Mouse (Mus musculus) MEL (cell line): ENCODE data around the gene Lsr. TPM values are rescaled to one million over a fixed set of nuclear protein-coding genes. Genes with fewer than 3 reads are reported as not detected.

Experiments
- DNase-seq: peaks from one replicate; pipeline ENCODE4 v3.0.0; 2011; ENCODE audit warnings: low read depth, low spot score
- H3K27ac ChIP-seq: 2 replicates; pipeline ENCODE4 v1.5.1; 2012; ENCODE audit warnings: low read depth, mild to moderate bottlenecking, control low read depth, low read length, moderate library complexity; ENCODE audit not compliant: control insufficient read depth
- H3K27me3 ChIP-seq, 2 experiments: fragments of 150-350 bp in 1 of 2; sonication (generic) in 1 of 2; 2 replicates each; pipeline ENCODE4 v1.6.1; 2012; ENCODE audit warnings: low read length in 2 of 2, mild to moderate bottlenecking in 2 of 2, improper control_type of control experiment in 1 of 2, moderate library complexity in 1 of 2; ENCODE audit not compliant: insufficient read depth in 2 of 2, control insufficient read depth in 1 of 2
- H3K36me3 ChIP-seq, 2 experiments: 2 replicates each; pipeline ENCODE4 v1.6.1; 2012 to 2014; ENCODE audit warnings: low read length in 2 of 2, improper control_type of control experiment in 1 of 2, inconsistent platforms in 1 of 2, mild to moderate bottlenecking in 1 of 2; ENCODE audit not compliant: insufficient read depth in 2 of 2, control insufficient read depth in 1 of 2
- H3K4me1 ChIP-seq, 2 experiments: fragments of 150-350 bp in 1 of 2; sonication (generic) in 1 of 2; 2 replicates each; pipeline ENCODE4 v1.6.1; 2012; ENCODE audit warnings: low read length in 2 of 2, improper control_type of control experiment in 1 of 2, mild to moderate bottlenecking in 1 of 2; ENCODE audit not compliant: insufficient read depth in 2 of 2, control insufficient read depth in 1 of 2
- H3K4me3 ChIP-seq, 2 experiments: fragments of 150-350 bp in 1 of 2; sonication (generic) in 1 of 2; 2 replicates each; pipeline ENCODE4 v1.5.1; 2012; ENCODE audit warnings: low read depth in 2 of 2, low read length in 2 of 2, mild to moderate bottlenecking in 2 of 2, moderate library complexity in 2 of 2, control low read depth in 1 of 2, improper control_type of control experiment in 1 of 2; ENCODE audit not compliant: control insufficient read depth in 1 of 2, insufficient read depth in 1 of 2
- H3K79me2 ChIP-seq: 2 replicates; pipeline ENCODE4 v1.6.1; 2012; ENCODE audit warnings: mild to moderate bottlenecking, low read length, moderate library complexity; ENCODE audit not compliant: control insufficient read depth, poor library complexity, insufficient read depth
- H3K9ac ChIP-seq: 2 replicates; pipeline ENCODE4 v1.6.1; 2012; ENCODE audit warnings: low read depth, mild to moderate bottlenecking, control low read depth, low read length, moderate library complexity; ENCODE audit not compliant: control insufficient read depth, poor library complexity, severe bottlenecking
- H3K9me3 ChIP-seq: fragments of 150-350 bp; sonication (generic); replicated peaks from 2 replicates; pipeline ENCODE4 v1.6.1; 2012; ENCODE audit warnings: mild to moderate bottlenecking, low read length, improper control_type of control experiment, moderate library complexity; ENCODE audit not compliant: insufficient read depth
- BHLHE40 ChIP-seq: IDR thresholded peaks from 2 replicates; pipeline ENCODE4 v1.6.1; 2012; ENCODE audit warnings: low read depth, mild to moderate bottlenecking, inconsistent platforms, low read length, improper control_type of control experiment, borderline replicate concordance
- E2F4 ChIP-seq: IDR thresholded peaks from 2 replicates; pipeline ENCODE4 v1.6.1; 2011; ENCODE audit warnings: low read depth, low read length, improper control_type of control experiment, borderline replicate concordance
- ELF1 ChIP-seq: IDR thresholded peaks from 2 replicates; pipeline ENCODE4 v1.6.1; 2014; ENCODE audit warnings: low read depth, mild to moderate bottlenecking, inconsistent platforms, low read length, improper control_type of control experiment, moderate library complexity
- EP300 ChIP-seq, 2 experiments: IDR thresholded peaks; 2 replicates each; pipeline ENCODE4 v1.6.1; 2011; ENCODE audit warnings: improper control_type of control experiment in 2 of 2, low read length in 2 of 2, low read depth in 1 of 2, mild to moderate bottlenecking in 1 of 2
- ETS1 ChIP-seq: IDR thresholded peaks from 2 replicates; pipeline ENCODE4 v1.6.1; 2012; ENCODE audit warnings: low read depth, mild to moderate bottlenecking, inconsistent platforms, low read length, improper control_type of control experiment, moderate library complexity
- GABPA ChIP-seq: IDR thresholded peaks from 2 replicates; pipeline ENCODE4 v1.6.1; 2012; ENCODE audit warnings: low read depth, mild to moderate bottlenecking, inconsistent platforms, low read length, improper control_type of control experiment, moderate library complexity
- GATA1 ChIP-seq: IDR thresholded peaks from 2 replicates; pipeline ENCODE4 v1.6.1; 2011; ENCODE audit warnings: low read depth, low read length, improper control_type of control experiment
- JUND ChIP-seq: IDR thresholded peaks from 2 replicates; pipeline ENCODE4 v1.6.1; 2011; ENCODE audit warnings: low read depth, mild to moderate bottlenecking, improper control_type of control experiment, low read length
- KAT2A ChIP-seq: conservative IDR thresholded peaks from 2 replicates; pipeline ENCODE4 v1.6.1; 2012; ENCODE audit warnings: low read depth, low read length, improper control_type of control experiment, inconsistent platforms
- MAFK ChIP-seq: IDR thresholded peaks from 2 replicates; pipeline ENCODE4 v1.6.1; 2011; ENCODE audit warnings: low read depth, mild to moderate bottlenecking, low read length, improper control_type of control experiment, borderline replicate concordance
- MAX ChIP-seq: IDR thresholded peaks from 2 replicates; pipeline ENCODE4 v1.6.1; 2011; ENCODE audit warnings: low read length, improper control_type of control experiment
- MAZ ChIP-seq: IDR thresholded peaks from 2 replicates; pipeline ENCODE4 v1.6.1; 2012; ENCODE audit warnings: low read depth, mild to moderate bottlenecking, inconsistent platforms, low read length, improper control_type of control experiment
- MXI1 ChIP-seq: IDR thresholded peaks from 2 replicates; pipeline ENCODE4 v1.6.1; 2011; ENCODE audit warnings: mild to moderate bottlenecking, low read depth, low read length, improper control_type of control experiment
- MYB ChIP-seq: IDR thresholded peaks from 2 replicates; pipeline ENCODE4 v1.6.1; 2011; ENCODE audit warnings: mild to moderate bottlenecking, low read depth, low read length, improper control_type of control experiment
- POLR2A ChIP-seq, 2 experiments: IDR thresholded peaks; 2 replicates each; pipeline ENCODE4 v1.6.1; 2011 to 2012; ENCODE audit warnings: low read length in 2 of 2, mild to moderate bottlenecking in 2 of 2, control low read depth in 1 of 2, improper control_type of control experiment in 1 of 2, low read depth in 1 of 2, moderate library complexity in 1 of 2; ENCODE audit not compliant: control insufficient read depth in 1 of 2, insufficient read depth in 1 of 2, poor library complexity in 1 of 2
- POLR2AphosphoS2 ChIP-seq: IDR thresholded peaks from 2 replicates; pipeline ENCODE4 v1.6.1; 2011; ENCODE audit warnings: low read length, improper control_type of control experiment
- POLR2AphosphoS5 ChIP-seq: IDR thresholded peaks from 2 replicates; pipeline ENCODE4 v1.6.1; 2012; ENCODE audit warnings: low read depth, borderline replicate concordance, mild to moderate bottlenecking, inconsistent platforms, low read length, moderate library complexity, mixed read lengths
- RCOR1 ChIP-seq: IDR thresholded peaks from 2 replicates; pipeline ENCODE4 v1.6.1; 2012; ENCODE audit warnings: low read depth, mild to moderate bottlenecking, inconsistent platforms, low read length, improper control_type of control experiment
- SIN3A ChIP-seq: IDR thresholded peaks from 2 replicates; pipeline ENCODE4 v1.6.1; 2012; ENCODE audit warnings: low read length, improper control_type of control experiment, inconsistent platforms
- SMC3 ChIP-seq: IDR thresholded peaks from 2 replicates; pipeline ENCODE4 v1.6.1; 2011; ENCODE audit warnings: low read depth, low read length, improper control_type of control experiment
- TAL1 ChIP-seq: IDR thresholded peaks from 2 replicates; pipeline ENCODE4 v1.6.1; 2012; ENCODE audit warnings: mild to moderate bottlenecking, inconsistent platforms, low read length, moderate library complexity, mixed read lengths
- TCF12 ChIP-seq: IDR thresholded peaks from 2 replicates; pipeline ENCODE4 v1.6.1; 2014; ENCODE audit warnings: low read depth, mild to moderate bottlenecking, inconsistent platforms, low read length, improper control_type of control experiment, moderate library complexity
- UBTF ChIP-seq: IDR thresholded peaks from 2 replicates; pipeline ENCODE4 v1.6.1; 2012; ENCODE audit warnings: low read depth, mild to moderate bottlenecking, inconsistent platforms, low read length, improper control_type of control experiment, moderate library complexity, borderline replicate concordance; ENCODE audit not compliant: insufficient read depth
- USF1 ChIP-seq: IDR thresholded peaks from 2 replicates; pipeline ENCODE4 v1.6.1; 2014; ENCODE audit warnings: low read depth, mild to moderate bottlenecking, inconsistent platforms, low read length, improper control_type of control experiment, moderate library complexity
- ZC3H11A ChIP-seq: IDR thresholded peaks from 2 replicates; pipeline ENCODE4 v1.6.1; 2012; ENCODE audit warnings: low read depth, mild to moderate bottlenecking, inconsistent platforms, low read length, improper control_type of control experiment
- ZMIZ1 ChIP-seq: IDR thresholded peaks from 2 replicates; pipeline ENCODE4 v1.6.1; 2012; ENCODE audit warnings: low read depth, mild to moderate bottlenecking, inconsistent platforms, low read length, improper control_type of control experiment, moderate library complexity
- ZNF384 ChIP-seq: IDR thresholded peaks from 2 replicates; pipeline ENCODE4 v1.6.1; 2012; ENCODE audit warnings: low read depth, mild to moderate bottlenecking, inconsistent platforms, low read length, improper control_type of control experiment
- polyA plus RNA-seq, 2 experiments: library from polyadenylated mRNA; stranded (reverse) in 1 of 2; unstranded in 1 of 2; fragments of >175 nt in 1 of 2; fragments of >200 nt in 1 of 2; gene quantifications; 2 replicates each; pipeline versions ENCODE4 v1.2.1 to v1.2.4; 2012; ENCODE audit warnings: low replicate concordance in 2 of 2, low read depth in 1 of 2; ENCODE audit not compliant: insufficient read length in 2 of 2, insufficient read depth in 1 of 2, missing spikeins in 1 of 2
- total RNA-seq: library from RNA; depleted of rRNA; stranded (reverse); fragments of 300-350 nt; gene quantifications from 2 replicates; pipeline ENCODE4 v1.2.3, GENCODE M21; 2012; rRNA removed

Gene Lsr
- total RNA-seq (not detected in 2 replicates), polyA plus RNA-seq (under 1 TPM in 1 of 2 experiments, not detected in 1; 0.22 TPM)

DNA sequence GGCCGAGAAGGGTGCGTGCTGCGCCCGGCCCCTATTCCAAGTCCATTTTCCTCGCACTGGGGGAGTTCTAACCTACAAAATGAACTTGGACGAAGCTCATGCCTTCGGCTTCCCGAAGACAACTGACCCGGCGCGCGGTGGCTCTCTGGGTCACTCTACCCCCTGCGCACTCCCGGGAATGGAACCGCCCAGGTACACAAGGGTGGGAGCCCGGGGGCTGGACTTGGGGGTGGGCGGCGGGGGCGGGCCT is at the start of gene Lsr:
TSS of gene Lsr (minus strand) at position 214 of the 250 bp plus-strand sequence.
- Histone ChIP-seq H3K9me3 (no peaks in the 10 kb centered on the region), H3K27me3 (peaks cover 0 to 2% of the 10 kb centered on the region in 2 experiments; a peak in 2 of 4 replicates), H3K9ac (peak within 1 kb of the TSS; percentile 63), H3K4me3 (peak within 1 kb of the TSS; percentile 67 to 71), H3K27ac (no peak within 1 kb of the TSS), H3K36me3 (no peaks in the 10 kb centered on the region), H3K4me1 (no peaks in the 10 kb centered on the region), H3K79me2 (no peaks in the 10 kb centered on the region)
- DNase-seq: no peak
- no peak for TF ChIP-seq UBTF
- no peak for TF ChIP-seq BHLHE40
- no peak for TF ChIP-seq KAT2A
- TF ChIP-seq JUND: no peak
- TF ChIP-seq GABPA: no peak
- no peak for TF ChIP-seq POLR2AphosphoS2
- TF ChIP-seq SMC3: no peak
- TF ChIP-seq GATA1: no peak
- no peak for TF ChIP-seq MAFK
- TF ChIP-seq USF1: no peak
- TF ChIP-seq POLR2A (IDR thresholded peaks at IDR 0.05; ENCODE audit: control insufficient read depth in 1 of 2, insufficient read depth in 1 of 2, low read depth in 1 of 2, low read length in 2 of 2, poor library complexity in 1 of 2): no peak
- TF ChIP-seq MAX: no peak
- no peak for TF ChIP-seq ELF1
- no peak for TF ChIP-seq MXI1
- no peak for TF ChIP-seq MAZ
- TF ChIP-seq MYB: no peak
- TF ChIP-seq TAL1: no peak

DNA sequence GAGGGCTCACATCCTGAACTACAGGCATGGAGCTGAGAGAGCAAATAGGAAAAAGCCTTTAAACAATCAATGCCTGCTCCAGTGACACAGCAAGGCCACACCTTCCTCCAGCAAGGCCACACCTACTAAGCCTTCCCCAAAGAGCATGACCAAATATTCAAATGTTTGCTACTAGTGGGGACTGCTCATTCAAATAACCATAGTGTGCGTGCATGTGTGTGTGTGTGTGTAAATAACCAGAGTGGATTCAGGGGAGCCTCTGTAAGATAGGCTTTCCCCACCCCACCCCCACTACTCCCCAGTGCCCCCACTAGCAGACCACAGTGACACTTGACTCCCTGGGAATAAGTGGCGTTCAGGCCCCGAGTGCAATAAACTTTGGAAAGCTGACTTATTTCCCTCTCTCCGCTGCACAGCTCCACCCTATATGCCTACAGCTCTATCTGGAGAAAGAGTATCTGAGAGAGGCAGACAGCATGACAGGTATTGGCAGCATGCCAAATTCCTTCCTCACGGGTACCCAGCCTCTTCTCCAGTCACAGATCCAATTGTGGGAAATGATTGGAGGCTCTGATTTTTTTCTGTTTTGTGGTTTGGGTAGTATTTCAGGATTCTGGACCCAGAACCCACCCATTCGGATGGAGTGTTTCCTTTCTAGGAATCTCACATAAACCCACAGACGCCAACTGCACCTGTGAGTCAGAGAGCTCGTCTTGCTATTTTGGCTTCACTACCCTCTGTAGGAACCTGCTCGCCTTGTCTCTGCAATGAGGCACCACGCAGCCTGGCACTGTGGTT is 44.0 kb upstream of the Lsr start:
- no peak overlapping the region for H3K27ac ChIP-seq
- peaks cover 0 to 7% of the 10 kb centered on the region in 2 experiments; a peak in 2 of 4 replicates for H3K4me1 ChIP-seq
- no peaks in the 10 kb centered on the region; a peak in 1 of 4 replicates for H3K27me3 ChIP-seq
- no peaks in the 10 kb centered on the region for H3K79me2 ChIP-seq
- H3K36me3 ChIP-seq: no peaks in the 10 kb centered on the region; a peak in 1 of 4 replicates
- no peak overlapping the region for H3K4me3 ChIP-seq
- DNase-seq: peak; percentile 73
- no peaks in the 10 kb centered on the region for H3K9me3 ChIP-seq
- no peak overlapping the region for H3K9ac ChIP-seq
- TF ChIP-seq ZC3H11A (no peak), RCOR1 (peak; percentile 85), POLR2AphosphoS5 (no peak), SMC3 (no peak), EP300 (IDR thresholded peaks at IDR 0.05; ENCODE audit: low read depth in 1 of 2, low read length in 2 of 2) (peak; percentile 48 to 64), ETS1 (no peak), MXI1 (0 out of 2 replicates have a peak, but pooled peaks have one; percentile 17), TAL1 (no peak), MAZ (no peak), POLR2A (IDR thresholded peaks at IDR 0.05; ENCODE audit: control insufficient read depth in 1 of 2, insufficient read depth in 1 of 2, low read depth in 1 of 2, low read length in 2 of 2, poor library complexity in 1 of 2) (no peak), E2F4 (no peak), MAX (no peak), TCF12 (0 out of 2 replicates have a peak, but pooled peaks have one; percentile 27), KAT2A (no peak), GATA1 (peak; percentile 41), SIN3A (no peak), ELF1 (no peak), JUND (no peak), ZMIZ1 (no peak), ZNF384 (no peak), GABPA (no peak)
